Mouse (Mus musculus): Measurements from ENCODE around the gene Izumo1. TPM values are rescaled to one million over a fixed set of nuclear protein-coding genes. Genes with fewer than 3 reads are reported as not detected.
A peak's percentile ranks its signal among the peaks of the same experiment; 100 is the strongest.

Izumo1 gene
- polyA plus RNA-seq, 1 experiment from 2014 or later: 0.08 TPM

DNA sequence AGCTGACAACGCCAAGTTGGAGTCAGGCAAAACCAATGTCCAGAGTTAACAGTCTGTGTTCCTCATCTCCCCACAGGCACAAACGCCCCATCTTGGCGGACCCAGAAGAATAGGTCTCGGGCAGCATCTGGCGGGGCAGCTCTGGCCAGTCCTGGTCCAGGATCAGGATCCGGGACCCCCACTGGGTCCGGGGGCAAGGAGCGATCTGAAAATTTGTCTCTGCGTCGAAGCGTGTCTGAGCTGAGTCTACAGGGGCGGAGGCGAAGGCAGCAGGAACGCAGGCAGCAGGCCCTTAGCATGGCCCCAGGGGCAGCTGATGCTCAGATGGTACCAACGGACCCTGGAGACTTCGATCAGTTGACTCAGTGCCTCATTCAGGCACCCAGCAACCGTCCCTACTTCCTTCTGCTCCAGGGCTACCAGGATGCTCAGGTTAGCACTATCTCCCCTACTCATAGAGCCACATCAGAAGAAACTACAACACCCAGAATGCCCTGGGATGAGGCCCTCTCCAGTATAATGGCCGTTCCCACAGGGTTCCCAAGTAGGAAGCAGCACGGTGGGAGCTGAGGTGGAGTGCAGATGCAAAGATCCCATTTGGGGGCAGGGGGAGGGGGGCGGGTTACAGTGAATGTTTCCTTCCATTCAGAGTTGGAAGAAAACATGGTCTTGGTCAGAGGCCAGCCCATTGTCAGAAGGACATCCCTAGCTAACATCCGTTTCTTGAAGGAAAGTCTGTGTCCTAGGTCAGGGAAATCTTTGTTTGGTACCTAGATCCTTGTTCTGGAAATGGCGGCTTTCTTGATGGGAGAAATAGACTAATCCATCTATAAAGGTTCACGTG is 8.7 kb downstream of the Izumo1 start:
- Histone ChIP-seq H3K9ac (ENCODE audit: low read depth, low read length) (no peak overlapping the region), H3K27ac (ENCODE audit: low read depth, low read length) (no peak overlapping the region), H3K4me2 (replicated peaks; ENCODE audit: low read depth) (no peak overlapping the region), H3K36me3 (ENCODE audit: control insufficient read depth, insufficient read depth) (no peaks in the 10 kb centered on the region), H3K4me3 (ENCODE audit: low read depth, low read length) (no peak overlapping the region), H3K27me3 (replicated peaks; ENCODE audit: control insufficient read depth, insufficient read depth, low read length) (peaks cover 79% of the 10 kb centered on the region), H3K4me1 (replicated peaks; ENCODE audit: control insufficient read depth, insufficient read depth, low read length) (no peaks in the 10 kb centered on the region; the same call in 1 of the 2 replicates), H3K9me3 (ENCODE audit: control insufficient read depth) (no peaks in the 10 kb centered on the region)
- 82% methylated on average over 23 of the region's 23 CpGs for WGBS
- TF ChIP-seq CTCF (IDR thresholded peaks at IDR 0.05; ENCODE audit: low read depth): no peak
- ATAC-seq: no peak

DNA sequence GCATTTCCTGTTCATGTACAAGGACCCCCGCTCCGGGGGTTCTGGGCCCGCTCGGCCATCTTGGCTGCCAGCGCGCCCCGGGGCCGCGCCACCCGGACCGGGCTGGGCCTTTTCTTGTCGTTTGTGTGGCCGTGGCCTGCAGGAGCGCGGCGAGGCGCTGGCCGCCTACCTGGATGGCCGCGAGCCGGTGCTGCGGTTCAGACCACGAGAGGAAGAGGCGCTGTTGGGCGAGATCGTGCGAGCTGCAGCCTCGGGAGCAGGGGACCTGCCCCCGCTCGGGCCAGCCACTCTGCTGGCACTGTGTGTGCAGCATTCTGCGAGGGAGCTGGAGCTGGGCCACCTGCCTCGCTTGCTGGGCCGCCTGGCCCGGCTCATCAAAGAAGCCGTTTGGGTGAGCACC is 10.9 kb downstream of the Izumo1 start:
- 44% methylated on average over 35 of the region's 35 CpGs for WGBS
- Histone ChIP-seq H3K27me3 (replicated peaks; ENCODE audit: control insufficient read depth, insufficient read depth, low read length) (peaks cover 62% of the 10 kb centered on the region), H3K4me2 (replicated peaks; ENCODE audit: low read depth) (peak overlapping the region; percentile 30; the same call in 1 of the 2 replicates), H3K9me3 (ENCODE audit: control insufficient read depth) (no peaks in the 10 kb centered on the region), H3K9ac (ENCODE audit: low read depth, low read length) (no peak overlapping the region), H3K4me1 (replicated peaks; ENCODE audit: control insufficient read depth, insufficient read depth, low read length) (no peaks in the 10 kb centered on the region; the same call in 1 of the 2 replicates), H3K36me3 (ENCODE audit: control insufficient read depth, insufficient read depth) (0 out of 2 replicates have a peak, but pooled peaks cover 2% of the 10 kb centered on the region), H3K27ac (ENCODE audit: low read depth, low read length) (no peak overlapping the region), H3K4me3 (ENCODE audit: low read depth, low read length) (no peak overlapping the region; the same call in 1 of the 2 replicates)
- peak; percentile 52 for TF ChIP-seq CTCF (IDR thresholded peaks at IDR 0.05; ENCODE audit: low read depth)
- ATAC-seq: no peak

DNA sequence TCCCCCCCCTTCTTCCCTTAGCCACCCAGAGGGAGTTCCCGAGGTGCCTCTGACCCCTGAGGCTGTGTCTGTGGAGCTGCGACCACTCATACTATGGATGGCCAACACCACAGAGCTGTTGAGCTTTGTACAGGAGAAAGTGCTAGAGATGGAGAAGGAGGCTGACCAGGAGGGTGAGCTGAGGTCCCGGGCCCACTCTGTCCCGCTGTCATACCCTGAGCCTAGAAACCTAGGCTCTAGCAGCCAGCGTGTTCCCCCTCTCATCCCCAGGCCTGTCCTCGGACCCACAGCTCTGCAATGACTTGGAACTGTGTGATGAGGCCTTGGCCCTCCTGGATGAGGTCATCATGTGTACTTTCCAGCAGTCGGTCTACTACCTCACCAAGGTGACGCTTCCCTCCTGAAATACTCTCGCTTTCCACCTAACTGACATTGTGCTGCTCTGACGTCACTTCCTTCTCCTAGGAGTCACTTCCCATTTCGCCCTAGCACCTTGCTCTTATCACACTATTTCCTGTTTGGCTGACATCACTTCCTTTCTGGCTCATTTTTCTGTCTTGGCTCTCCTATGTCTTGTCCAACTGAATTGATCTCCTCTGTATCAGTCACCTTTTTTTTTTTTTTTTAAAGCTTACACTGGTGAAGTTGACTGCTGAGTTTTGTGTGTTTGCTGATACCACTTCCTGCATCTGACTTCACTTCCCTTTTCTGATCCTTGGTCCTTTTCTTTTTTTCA is 13.5 kb downstream of the Izumo1 start:
- ATAC-seq: no peak
- 0 out of 2 replicates have a peak, but pooled peaks cover 2% of the 10 kb centered on the region for H3K36me3 ChIP-seq (ENCODE audit: control insufficient read depth, insufficient read depth)
- WGBS: 82% methylated on average over 11 of the region's 11 CpGs
- peaks cover 50% of the 10 kb centered on the region for H3K27me3 ChIP-seq (replicated peaks; ENCODE audit: control insufficient read depth, insufficient read depth, low read length)
- no peaks in the 10 kb centered on the region for H3K9me3 ChIP-seq (ENCODE audit: control insufficient read depth)
- no peak overlapping the region for H3K9ac ChIP-seq (ENCODE audit: low read depth, low read length)
- no peak overlapping the region for H3K4me2 ChIP-seq (replicated peaks; ENCODE audit: low read depth)
- H3K4me3 ChIP-seq (ENCODE audit: low read depth, low read length): no peak overlapping the region
- H3K4me1 ChIP-seq (replicated peaks; ENCODE audit: control insufficient read depth, insufficient read depth, low read length): no peaks in the 10 kb centered on the region
- TF ChIP-seq CTCF (IDR thresholded peaks at IDR 0.05; ENCODE audit: low read depth): no peak
- H3K27ac ChIP-seq (ENCODE audit: low read depth, low read length): no peak overlapping the region

DNA sequence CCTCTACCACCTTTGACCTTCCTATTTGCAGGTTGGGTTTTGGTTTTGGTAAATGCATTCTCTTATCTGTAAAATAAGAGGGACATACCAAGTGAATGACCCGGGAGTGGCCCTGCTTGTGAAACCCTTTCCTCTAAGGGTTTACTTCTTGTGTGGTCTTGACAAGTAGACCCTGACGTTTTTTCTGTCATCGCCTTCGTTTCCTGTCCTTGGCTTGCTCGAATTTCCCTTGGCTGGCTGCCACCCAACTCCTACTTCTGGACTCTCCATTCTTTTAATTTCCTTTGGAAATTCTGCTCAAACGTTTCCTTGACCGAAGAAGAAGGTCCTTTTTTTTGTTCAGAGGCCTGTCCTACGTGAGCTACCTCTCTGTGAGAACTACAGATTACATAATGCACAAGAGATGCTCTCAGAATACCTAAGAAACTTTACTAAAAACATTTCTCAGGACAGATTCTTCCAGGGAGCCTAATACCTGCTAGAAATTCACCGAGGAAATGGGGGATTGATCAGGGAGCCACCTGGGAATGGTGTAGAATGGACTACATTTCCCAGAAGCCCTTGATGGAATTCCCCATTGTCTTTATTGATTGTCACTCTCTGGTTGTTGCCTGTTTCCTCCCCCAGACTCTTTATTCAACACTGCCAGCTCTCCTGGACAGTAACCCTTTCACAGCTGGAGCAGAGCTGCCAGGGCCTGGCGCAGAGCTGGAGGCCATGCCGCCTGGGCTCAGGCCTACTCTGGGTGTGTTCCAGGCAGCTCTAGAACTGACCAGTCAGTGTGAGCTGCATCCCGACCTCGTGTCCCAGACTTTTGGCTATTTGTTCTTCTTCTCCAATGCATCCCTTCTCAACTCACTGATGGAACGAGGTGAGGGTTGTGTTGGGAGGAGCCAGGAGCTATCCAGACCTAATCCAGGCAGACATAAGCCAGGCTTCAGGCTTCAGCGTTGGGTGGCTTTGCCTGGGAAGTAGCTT is 14.4 kb downstream of the Izumo1 start:
- H3K4me2 ChIP-seq (replicated peaks; ENCODE audit: low read depth): no peak overlapping the region
- no peak overlapping the region for H3K9ac ChIP-seq (ENCODE audit: low read depth, low read length)
- H3K27ac ChIP-seq (ENCODE audit: low read depth, low read length): no peak overlapping the region; the same call in none of the 2 replicates
- no peak overlapping the region for H3K4me3 ChIP-seq (ENCODE audit: low read depth, low read length)
- H3K9me3 ChIP-seq (ENCODE audit: control insufficient read depth): no peaks in the 10 kb centered on the region
- H3K27me3 ChIP-seq (replicated peaks; ENCODE audit: control insufficient read depth, insufficient read depth, low read length): peaks cover 46% of the 10 kb centered on the region
- WGBS: 74% methylated on average over 15 of the region's 15 CpGs
- H3K4me1 ChIP-seq (replicated peaks; ENCODE audit: control insufficient read depth, insufficient read depth, low read length): no peaks in the 10 kb centered on the region
- H3K36me3 ChIP-seq (ENCODE audit: control insufficient read depth, insufficient read depth): 0 out of 2 replicates have a peak, but pooled peaks cover 2% of the 10 kb centered on the region
- TF ChIP-seq CTCF (IDR thresholded peaks at IDR 0.05; ENCODE audit: low read depth): no peak
- ATAC-seq: no peak

DNA sequence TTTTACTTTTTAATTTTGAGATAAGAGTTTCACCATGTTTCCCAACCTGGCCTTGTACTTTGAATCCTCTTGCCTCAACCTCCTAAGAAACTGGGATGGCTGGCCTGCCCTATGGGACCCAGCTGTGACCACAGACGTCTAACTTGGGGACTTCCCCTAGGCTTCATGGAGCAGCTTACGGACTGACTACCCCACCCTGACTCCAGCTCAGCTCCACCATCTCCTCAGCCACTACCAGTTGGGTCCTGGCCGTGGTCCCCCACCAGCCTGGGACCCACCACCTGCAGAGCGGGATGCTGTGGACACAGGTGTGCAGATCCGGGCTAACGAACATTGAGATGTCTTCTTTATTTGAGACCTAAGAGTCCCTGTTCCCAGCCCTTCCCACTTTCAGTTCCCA is 16.1 kb downstream of the Izumo1 start:
- ATAC-seq: no peak
- H3K36me3 ChIP-seq (ENCODE audit: control insufficient read depth, insufficient read depth): 0 out of 2 replicates have a peak, but pooled peaks cover 2% of the 10 kb centered on the region
- TF ChIP-seq CTCF (IDR thresholded peaks at IDR 0.05; ENCODE audit: low read depth): no peak
- H3K27me3 ChIP-seq (replicated peaks; ENCODE audit: control insufficient read depth, insufficient read depth, low read length): peaks cover 43% of the 10 kb centered on the region; the same call in 1 of the 2 replicates
- no peak overlapping the region for H3K4me2 ChIP-seq (replicated peaks; ENCODE audit: low read depth)
- H3K4me1 ChIP-seq (replicated peaks; ENCODE audit: control insufficient read depth, insufficient read depth, low read length): no peaks in the 10 kb centered on the region
- H3K4me3 ChIP-seq (ENCODE audit: low read depth, low read length): no peak overlapping the region
- H3K27ac ChIP-seq (ENCODE audit: low read depth, low read length): no peak overlapping the region
- H3K9me3 ChIP-seq (ENCODE audit: control insufficient read depth): no peaks in the 10 kb centered on the region
- H3K9ac ChIP-seq (ENCODE audit: low read depth, low read length): no peak overlapping the region
- WGBS: 94% methylated on average over 6 of the region's 6 CpGs

All from intestine, postnatal 0 days (tissue).